Mouse (Mus musculus) ES-E14 (cell line): Measurements from ENCODE around the gene Olfr186.

ENCODE experiments used
- CHD2 ChIP-seq: IDR thresholded peaks from 2 replicates; pipeline ENCODE4 v1.6.1; 2014; ENCODE audit warnings: mild to moderate bottlenecking, low read depth, low read length, inconsistent platforms
- ZC3H11A ChIP-seq: IDR thresholded peaks from 2 replicates; pipeline ENCODE4 v1.6.1; 2012; ENCODE audit warnings: low read depth, mild to moderate bottlenecking, inconsistent platforms, low read length, borderline replicate concordance

- no peak for TF ChIP-seq CHD2
- no peak for TF ChIP-seq ZC3H11A
Observed at GRCm38 (mm10) chr16:59071755-59072154, 41.7 kb upstream of the Olfr186 start.
